Mouse (Mus musculus) G1E (cell line): Measurements from ENCODE around the gene Gna12.

Experiments used
- CTCF ChIP-seq: IDR thresholded peaks from 2 replicates; pipeline ENCODE4 v1.5.1; 2012; ENCODE audit warnings: low read depth, low read length, inconsistent platforms, mixed read lengths
- TAL1 ChIP-seq: conservative IDR thresholded peaks from 2 replicates; pipeline ENCODE4 v1.6.1; 2012; ENCODE audit warnings: low read depth, low read length, inconsistent platforms, mixed read lengths

GRCm38 (mm10) chr5:140806252-140806651, 24.0 kb downstream of the Gna12 start:
- TF ChIP-seq CTCF (no peak), TAL1 (no peak)
